23 mouse cellular contexts compared by ENCODE assay signal in genomic region chr6:4695778-4696177, GRCm38 (mm10).
"Had no signal": no experiment of that assay in that cellular context is flagged by ENCODE, and none has a peak within 500 bp of the region (broad histone marks: within the 10 kb centered on the region; RNA-seq: fewer than 3 reads in every experiment).

No protein-coding gene starts in this region.

- H3K36me3 ChIP-seq: midbrain, embryonic 12.5 days; midbrain, embryonic 15.5 days; neural tube, embryonic 12.5 days; neural tube, embryonic 15.5 days had no signal

- H3K4me1 ChIP-seq: limb, embryonic 15.5 days; megakaryocyte, embryonic 14.5 days; midbrain, embryonic 12.5 days; midbrain, embryonic 15.5 days; neural tube, embryonic 12.5 days; neural tube, embryonic 15.5 days had no signal

- H3K9me3 ChIP-seq: limb, embryonic 15.5 days; megakaryocyte, embryonic 14.5 days; midbrain, embryonic 12.5 days; midbrain, embryonic 15.5 days; neural tube, embryonic 12.5 days; neural tube, embryonic 15.5 days had no signal

- H3K27me3 ChIP-seq: limb, embryonic 15.5 days; megakaryocyte, embryonic 14.5 days; midbrain, embryonic 12.5 days; midbrain, embryonic 15.5 days; neural tube, embryonic 12.5 days; neural tube, embryonic 15.5 days had no signal

- H3K27ac ChIP-seq: left cerebral cortex, adult 2 months; limb, embryonic 15.5 days; liver, embryonic 14.5 days; midbrain, embryonic 12.5 days; midbrain, embryonic 15.5 days; neural tube, embryonic 12.5 days; neural tube, embryonic 15.5 days; stomach, postnatal 0 days had no signal

- H3K4me3 ChIP-seq: left cerebral cortex, adult 2 months; limb, embryonic 15.5 days; megakaryocyte, embryonic 14.5 days; midbrain, embryonic 12.5 days; midbrain, embryonic 15.5 days; neural tube, embryonic 12.5 days; neural tube, embryonic 15.5 days had no signal

- DNase-seq: kidney, adult 18-20 months; kidney, postnatal 10 days; kidney, postnatal 36 days; layer of hippocampus, postnatal 36 days; left cerebral cortex, postnatal 4 days; liver, postnatal 0 days; lung, embryonic 14.5 days; lung, postnatal 36 days; right cerebral cortex, adult 18-20 months; right cerebral cortex, postnatal 14 days; right cerebral cortex, postnatal 4 days; thymus, adult 2 months; thymus, postnatal 14 days; thymus, postnatal 4 days had no signal
